Mouse (Mus musculus): ENCODE data around the gene Gm12169. TPM values are rescaled to one million over a fixed set of nuclear protein-coding genes. Genes with fewer than 3 reads are reported as not detected.
"Not testable (repeated sequence)": the region's sequence is repeated elsewhere in the genome, so short reads cannot be mapped to it uniquely, and the experiment has no call there.

Gm12169 gene
- not detected in 2 replicates for polyA plus RNA-seq (2012; rRNA removed)

DNA sequence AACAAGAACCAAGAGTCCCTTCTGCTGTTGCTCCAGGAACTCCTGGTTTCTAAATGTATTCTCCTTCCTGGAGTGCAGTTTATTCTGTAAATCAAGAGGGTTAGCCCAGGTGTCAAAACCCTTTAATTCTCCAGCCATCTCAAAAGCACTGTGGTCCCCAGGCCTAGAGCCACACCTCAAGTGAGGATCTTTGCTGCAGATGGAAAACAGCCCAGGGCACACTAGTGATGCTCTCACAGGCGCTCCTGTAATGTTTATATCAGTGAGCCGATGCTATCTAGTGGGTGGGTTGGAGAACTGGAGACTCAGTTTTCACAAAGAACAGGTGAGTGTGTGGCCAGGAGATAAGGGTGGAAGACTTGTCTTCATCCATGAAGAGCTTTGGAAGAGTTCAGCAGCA is at the start of gene Gm12169:
Gene Gm12169, plus strand, starts transcription at position 301 of the 400 bp plus-strand sequence.
- H3K36me3 ChIP-seq (ENCODE audit: control insufficient read depth, insufficient read depth, low read length): no peaks in the 10 kb centered on the region
- TF ChIP-seq POLR2A (IDR thresholded peaks at IDR 0.05; ENCODE audit: low read depth, low read length) (no peak), CTCF (IDR thresholded peaks at IDR 0.05; ENCODE audit: extremely low read depth, insufficient read length, insufficient replicate concordance, low read depth, low read length) (no peak)
- H3K27ac ChIP-seq (ENCODE audit: insufficient read depth, low read depth, low read length): no peak within 1 kb of the TSS
- no peaks in the 10 kb centered on the region for H3K4me1 ChIP-seq (ENCODE audit: control insufficient read depth, insufficient read depth, insufficient read length, low read length)
- WGBS: 82% methylated on average over 2 of the region's 2 CpGs
- no peak within 1 kb of the TSS for H3K4me3 ChIP-seq (ENCODE audit: low read depth, low read length)
- no peaks in the 10 kb centered on the region for H3K27me3 ChIP-seq (ENCODE audit: control insufficient read depth, insufficient read depth, low read length)

DNA sequence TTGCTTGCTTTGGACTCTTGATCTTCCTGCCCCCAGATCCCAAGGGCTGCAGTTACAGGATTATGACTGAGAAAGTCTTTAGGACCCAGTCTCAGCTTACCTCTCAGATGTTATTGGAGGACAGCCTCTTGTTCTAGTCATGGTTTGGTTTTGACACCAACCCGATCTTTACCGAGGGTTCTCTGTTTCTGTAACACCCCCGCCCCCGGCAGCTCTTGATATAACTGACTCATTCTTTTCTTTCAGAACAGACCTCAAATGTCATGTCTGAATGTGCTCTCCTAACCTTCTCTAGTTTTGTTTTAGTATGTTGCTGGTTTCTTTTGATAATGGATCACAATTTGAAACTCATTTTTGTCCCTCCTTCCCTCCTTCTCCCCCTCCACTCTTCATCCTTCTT is 49.8 kb upstream of the Gm12169 start:
- WGBS: 89% methylated on average over 4 of the region's 4 CpGs
- TF ChIP-seq CTCF (IDR thresholded peaks at IDR 0.05; ENCODE audit: extremely low read depth, insufficient read length, insufficient replicate concordance, low read depth, low read length) (no peak), POLR2A (IDR thresholded peaks at IDR 0.05; ENCODE audit: low read depth, low read length) (no peak)
- Histone ChIP-seq H3K4me3 (ENCODE audit: low read depth, low read length) (no peak overlapping the region), H3K27me3 (ENCODE audit: control insufficient read depth, insufficient read depth, low read length) (no peaks in the 10 kb centered on the region), H3K4me1 (ENCODE audit: control insufficient read depth, insufficient read depth, insufficient read length, low read length) (no peaks in the 10 kb centered on the region), H3K36me3 (ENCODE audit: control insufficient read depth, insufficient read depth, low read length) (no peaks in the 10 kb centered on the region), H3K27ac (ENCODE audit: insufficient read depth, low read depth, low read length) (no peak overlapping the region)

DNA sequence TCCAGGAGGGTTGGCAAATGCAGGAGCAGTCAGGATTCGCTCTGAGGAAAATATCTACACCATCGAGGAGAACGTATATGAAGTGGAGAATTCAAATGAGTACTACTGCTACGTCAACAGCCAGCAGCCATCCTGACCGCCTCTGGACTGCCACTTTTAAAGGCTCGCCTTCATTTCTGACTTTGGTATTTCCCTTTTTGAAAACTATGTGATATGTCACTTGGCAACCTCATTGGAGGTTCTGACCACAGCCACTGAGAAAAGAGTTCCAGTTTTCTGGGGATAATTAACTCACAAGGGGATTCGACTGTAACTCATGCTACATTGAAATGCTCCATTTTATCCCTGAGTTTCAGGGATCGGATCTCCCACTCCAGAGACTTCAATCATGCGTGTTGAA is 44.7 kb upstream of the Gm12169 start:
- 82% methylated on average over 9 of the region's 9 CpGs for WGBS
- no peak overlapping the region for H3K4me3 ChIP-seq (ENCODE audit: low read depth, low read length)
- no peaks in the 10 kb centered on the region for H3K27me3 ChIP-seq (ENCODE audit: control insufficient read depth, insufficient read depth, low read length)
- no peaks in the 10 kb centered on the region for H3K36me3 ChIP-seq (ENCODE audit: control insufficient read depth, insufficient read depth, low read length)
- TF ChIP-seq CTCF (IDR thresholded peaks at IDR 0.05; ENCODE audit: extremely low read depth, insufficient read length, insufficient replicate concordance, low read depth, low read length) (no peak), POLR2A (IDR thresholded peaks at IDR 0.05; ENCODE audit: low read depth, low read length) (no peak)
- H3K27ac ChIP-seq (ENCODE audit: insufficient read depth, low read depth, low read length): no peak overlapping the region
- no peaks in the 10 kb centered on the region for H3K4me1 ChIP-seq (ENCODE audit: control insufficient read depth, insufficient read depth, insufficient read length, low read length)

DNA sequence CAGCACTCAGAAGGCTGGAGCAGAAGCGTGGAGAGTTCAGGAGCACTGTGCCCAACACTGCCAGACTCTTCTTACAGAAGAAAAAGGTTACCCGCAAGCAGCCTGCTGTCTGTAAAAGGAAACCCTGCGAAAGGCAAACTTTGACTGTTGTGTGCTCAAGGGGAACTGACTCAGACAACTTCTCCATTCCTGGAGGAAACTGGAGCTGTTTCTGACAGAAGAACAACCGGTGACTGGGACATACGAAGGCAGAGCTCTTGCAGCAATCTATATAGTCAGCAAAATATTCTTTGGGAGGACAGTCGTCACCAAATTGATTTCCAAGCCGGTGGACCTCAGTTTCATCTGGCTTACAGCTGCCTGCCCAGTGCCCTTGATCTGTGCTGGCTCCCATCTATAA is 43.5 kb upstream of the Gm12169 start:
- WGBS: 70% methylated on average over 7 of the region's 7 CpGs
- Histone ChIP-seq H3K4me1 (ENCODE audit: control insufficient read depth, insufficient read depth, insufficient read length, low read length) (no peaks in the 10 kb centered on the region), H3K27ac (ENCODE audit: insufficient read depth, low read depth, low read length) (no peak overlapping the region), H3K4me3 (ENCODE audit: low read depth, low read length) (no peak overlapping the region), H3K27me3 (ENCODE audit: control insufficient read depth, insufficient read depth, low read length) (no peaks in the 10 kb centered on the region), H3K36me3 (ENCODE audit: control insufficient read depth, insufficient read depth, low read length) (no peaks in the 10 kb centered on the region)
- no peak for TF ChIP-seq POLR2A (IDR thresholded peaks at IDR 0.05; ENCODE audit: low read depth, low read length)

DNA sequence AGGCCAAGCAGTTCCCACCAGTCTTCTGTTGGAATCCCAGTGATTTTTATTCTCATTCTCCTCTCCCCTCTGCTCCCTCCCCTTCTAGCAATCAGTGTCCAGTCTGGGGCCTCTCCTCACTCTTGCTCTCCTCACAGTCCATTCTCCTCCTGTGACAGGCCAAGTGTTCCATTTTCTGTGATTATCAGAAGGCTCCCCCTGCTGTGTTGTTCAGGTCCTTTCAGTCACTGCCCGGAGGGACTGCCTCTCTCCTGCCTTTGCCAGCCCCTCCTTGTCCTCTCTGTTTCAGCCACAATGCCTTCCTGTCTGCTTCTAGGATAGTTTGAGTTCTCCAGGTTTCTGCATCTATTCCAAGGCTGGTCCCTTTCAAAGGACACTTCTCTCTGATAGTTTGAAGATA is 35.8 kb upstream of the Gm12169 start:
- no peak overlapping the region for H3K27ac ChIP-seq (ENCODE audit: insufficient read depth, low read depth, low read length)
- H3K27me3 ChIP-seq (ENCODE audit: control insufficient read depth, insufficient read depth, low read length): no peaks in the 10 kb centered on the region
- TF ChIP-seq POLR2A (IDR thresholded peaks at IDR 0.05; ENCODE audit: low read depth, low read length): no peak
- no peak for TF ChIP-seq CTCF (IDR thresholded peaks at IDR 0.05; ENCODE audit: extremely low read depth, insufficient read length, insufficient replicate concordance, low read depth, low read length)
- no peak overlapping the region for H3K4me3 ChIP-seq (ENCODE audit: low read depth, low read length)
- no peaks in the 10 kb centered on the region for H3K36me3 ChIP-seq (ENCODE audit: control insufficient read depth, insufficient read depth, low read length)
- WGBS: 19% methylated on average over 1 of the region's 1 CpGs
- no peaks in the 10 kb centered on the region for H3K4me1 ChIP-seq (ENCODE audit: control insufficient read depth, insufficient read depth, insufficient read length, low read length)

DNA sequence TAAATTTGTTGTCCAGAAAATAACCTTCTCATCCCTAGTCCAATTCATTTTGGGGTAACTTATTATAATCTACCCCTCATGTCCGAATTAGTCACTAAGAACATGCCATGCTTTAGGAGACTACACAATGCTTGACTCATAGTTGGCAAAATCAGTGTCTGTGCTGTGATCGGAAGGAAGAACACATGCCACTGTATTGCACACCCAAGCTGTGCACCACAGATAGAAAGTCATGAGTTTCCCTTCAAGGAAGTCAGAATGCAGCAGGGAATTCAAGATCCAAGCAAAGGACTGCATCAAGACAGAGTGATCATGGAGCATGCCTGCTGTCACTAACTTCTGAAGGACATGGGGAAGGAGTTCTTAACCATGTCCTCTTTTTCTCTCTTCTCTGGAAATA is 35.4 kb upstream of the Gm12169 start:
- H3K4me3 ChIP-seq (ENCODE audit: low read depth, low read length): no peak overlapping the region
- no peaks in the 10 kb centered on the region for H3K4me1 ChIP-seq (ENCODE audit: control insufficient read depth, insufficient read depth, insufficient read length, low read length)
- no peaks in the 10 kb centered on the region for H3K27me3 ChIP-seq (ENCODE audit: control insufficient read depth, insufficient read depth, low read length)
- no peak overlapping the region for H3K27ac ChIP-seq (ENCODE audit: insufficient read depth, low read depth, low read length)
- 76% methylated on average over 2 of the region's 2 CpGs for WGBS
- TF ChIP-seq POLR2A (IDR thresholded peaks at IDR 0.05; ENCODE audit: low read depth, low read length) (no peak), CTCF (IDR thresholded peaks at IDR 0.05; ENCODE audit: extremely low read depth, insufficient read length, insufficient replicate concordance, low read depth, low read length) (no peak)
- no peaks in the 10 kb centered on the region for H3K36me3 ChIP-seq (ENCODE audit: control insufficient read depth, insufficient read depth, low read length)

DNA sequence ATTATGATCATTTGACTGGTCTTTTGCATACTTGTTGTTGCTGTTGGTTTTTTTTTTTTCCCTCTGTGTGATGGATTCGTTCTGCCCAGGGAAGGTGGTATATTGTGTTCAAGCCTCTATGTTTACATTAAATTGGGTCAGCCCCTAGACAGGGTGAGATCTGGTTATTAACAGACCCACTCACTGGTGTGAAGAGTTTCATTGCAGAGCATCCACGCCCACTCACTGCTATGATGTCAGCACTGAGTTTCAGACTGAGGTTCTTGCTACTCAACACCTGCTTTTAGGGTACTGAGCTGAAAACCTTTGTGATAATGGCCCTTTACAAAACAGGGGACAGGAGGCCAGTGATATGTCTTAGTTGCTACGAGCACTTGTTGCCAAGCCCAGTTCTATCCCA is 16.9 kb upstream of the Gm12169 start:
- Histone ChIP-seq H3K27ac (ENCODE audit: insufficient read depth, low read depth, low read length) (no peak overlapping the region), H3K27me3 (ENCODE audit: control insufficient read depth, insufficient read depth, low read length) (no peaks in the 10 kb centered on the region), H3K36me3 (ENCODE audit: control insufficient read depth, insufficient read depth, low read length) (no peaks in the 10 kb centered on the region), H3K4me1 (ENCODE audit: control insufficient read depth, insufficient read depth, insufficient read length, low read length) (no peaks in the 10 kb centered on the region), H3K4me3 (ENCODE audit: low read depth, low read length) (no peak overlapping the region)
- no peak for TF ChIP-seq POLR2A (IDR thresholded peaks at IDR 0.05; ENCODE audit: low read depth, low read length)
- TF ChIP-seq CTCF (IDR thresholded peaks at IDR 0.05; ENCODE audit: extremely low read depth, insufficient read length, insufficient replicate concordance, low read depth, low read length): no peak
- 62% methylated on average over 3 of the region's 3 CpGs for WGBS

DNA sequence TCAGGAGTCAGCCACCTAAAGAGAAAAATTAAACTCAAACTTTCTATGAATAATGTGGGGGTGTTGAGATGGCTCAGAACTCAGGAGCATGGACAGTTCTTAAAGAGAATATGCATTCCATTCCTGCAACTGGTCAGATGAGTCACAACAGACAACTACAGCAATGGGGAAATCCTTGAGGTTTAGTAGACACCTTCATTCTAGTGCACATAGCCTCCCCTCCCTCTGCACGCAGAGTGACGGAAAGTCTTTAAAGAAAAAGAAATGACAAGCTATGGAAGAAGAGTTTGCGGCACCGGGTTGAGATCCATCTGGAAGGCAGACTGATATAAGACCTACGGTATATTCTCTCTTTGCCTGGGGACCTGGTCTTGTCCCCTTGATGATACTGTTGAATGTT is 14.1 kb upstream of the Gm12169 start:
- Histone ChIP-seq H3K36me3 (ENCODE audit: control insufficient read depth, insufficient read depth, low read length) (no peaks in the 10 kb centered on the region), H3K27me3 (ENCODE audit: control insufficient read depth, insufficient read depth, low read length) (no peaks in the 10 kb centered on the region), H3K4me1 (ENCODE audit: control insufficient read depth, insufficient read depth, insufficient read length, low read length) (no peaks in the 10 kb centered on the region), H3K27ac (ENCODE audit: insufficient read depth, low read depth, low read length) (no peak overlapping the region), H3K4me3 (ENCODE audit: low read depth, low read length) (no peak overlapping the region)
- WGBS: 94% methylated on average over 5 of the region's 5 CpGs
- TF ChIP-seq POLR2A (IDR thresholded peaks at IDR 0.05; ENCODE audit: low read depth, low read length) (no peak), CTCF (IDR thresholded peaks at IDR 0.05; ENCODE audit: extremely low read depth, insufficient read length, insufficient replicate concordance, low read depth, low read length) (no peak)

DNA sequence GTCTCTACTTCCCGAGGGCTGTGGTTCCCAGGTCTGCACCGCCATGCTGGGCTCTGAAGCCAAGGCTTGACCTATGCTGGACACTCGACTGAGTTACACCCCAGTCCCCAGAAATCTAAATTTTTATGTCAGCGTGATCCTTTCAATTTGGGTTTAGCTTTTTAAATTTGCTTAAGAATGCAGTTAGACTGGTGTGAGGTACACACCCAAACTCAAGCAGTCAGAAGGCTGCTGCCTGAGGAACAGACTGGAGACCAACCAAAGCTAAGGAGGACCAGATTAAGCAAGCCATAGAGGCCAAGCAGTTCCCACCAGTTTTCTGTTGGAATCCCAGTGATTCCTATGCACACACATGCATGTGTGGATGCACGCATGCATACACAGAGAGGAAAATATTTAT is 2.7 kb upstream of the Gm12169 start:
- H3K4me1 ChIP-seq (ENCODE audit: control insufficient read depth, insufficient read depth, insufficient read length, low read length); H3K4me3 ChIP-seq (ENCODE audit: low read depth, low read length): not testable (repeated sequence)

More for the DNA sequence above, 2.7 kb upstream of the Gm12169 start:
- not testable (repeated sequence) for H3K36me3 ChIP-seq (ENCODE audit: control insufficient read depth, insufficient read depth, low read length); H3K27me3 ChIP-seq (ENCODE audit: control insufficient read depth, insufficient read depth, low read length); H3K27ac ChIP-seq (ENCODE audit: insufficient read depth, low read depth, low read length)
- WGBS: 71% methylated on average over 5 of the region's 5 CpGs

All from small intestine, adult 2 months (tissue).